Mouse (Mus musculus): ENCODE results near the gene Haus5. TPM values are rescaled to one million over a fixed set of nuclear protein-coding genes. Genes with fewer than 3 reads are reported as not detected.

Gene Haus5
- polyA plus RNA-seq, 1 experiment from 2014 or later, result 64.5 TPM

Other genes with a start within 250 kb of the Haus5 start
- not detected in 2 replicates for gene Hcst, start 245.1 kb downstream of the Haus5 start, polyA plus RNA-seq (2016; fragmentation: Nextera tagmentation; extraction: Ambion mirVana)
- gene Nfkbid, start 243.3 kb downstream of the Haus5 start, polyA plus RNA-seq (2016; fragmentation: Nextera tagmentation; extraction: Ambion mirVana), result 0.97 and 1.4 TPM in 2 replicates
- gene Aplp1, start 219.5 kb downstream of the Haus5 start, polyA plus RNA-seq (2016; fragmentation: Nextera tagmentation; extraction: Ambion mirVana), result 214 and 237 TPM in 2 replicates
- 1.1 and 1.6 TPM in 2 replicates for gene Kirrel2, start 207.3 kb downstream of the Haus5 start, polyA plus RNA-seq (2016; fragmentation: Nextera tagmentation; extraction: Ambion mirVana)
- gene Nphs1, start 206.7 kb downstream of the Haus5 start, polyA plus RNA-seq (2016; fragmentation: Nextera tagmentation; extraction: Ambion mirVana), result 0.09 and 0.35 TPM in 2 replicates
- gene Prodh2, start 171.4 kb downstream of the Haus5 start, polyA plus RNA-seq (2016; fragmentation: Nextera tagmentation; extraction: Ambion mirVana), result not detected in 2 replicates
- gene Arhgap33, start 129.9 kb downstream of the Haus5 start, polyA plus RNA-seq (2016; fragmentation: Nextera tagmentation; extraction: Ambion mirVana), result 89.4 and 98.9 TPM in 2 replicates
- 7.9 and 8.4 TPM in 2 replicates for gene Hspb6, start 112.8 kb downstream of the Haus5 start, polyA plus RNA-seq (2016; fragmentation: Nextera tagmentation; extraction: Ambion mirVana)
- gene Proser3, start 112.7 kb downstream of the Haus5 start, polyA plus RNA-seq (2016; fragmentation: Nextera tagmentation; extraction: Ambion mirVana), result 16.1 and 18.6 TPM in 2 replicates
- 51.7 and 63.1 TPM in 2 replicates for gene Lin37, start 105.2 kb downstream of the Haus5 start, polyA plus RNA-seq (2016; fragmentation: Nextera tagmentation; extraction: Ambion mirVana)
- gene U2af1l4, start 101.7 kb downstream of the Haus5 start, polyA plus RNA-seq (2016; fragmentation: Nextera tagmentation; extraction: Ambion mirVana), result 88.1 and 95.7 TPM in 2 replicates
- gene Gm49396, start 101.7 kb downstream of the Haus5 start, polyA plus RNA-seq (2016; fragmentation: Nextera tagmentation; extraction: Ambion mirVana), result 24.0 and 24.9 TPM in 2 replicates
- gene Psenen, start 101.4 kb downstream of the Haus5 start, polyA plus RNA-seq (2016; fragmentation: Nextera tagmentation; extraction: Ambion mirVana), result 142 and 145 TPM in 2 replicates
- 3.4 and 5.6 TPM in 2 replicates for gene Igflr1, start 99.6 kb downstream of the Haus5 start, polyA plus RNA-seq (2016; fragmentation: Nextera tagmentation; extraction: Ambion mirVana)
- 13.0 TPM in 2 replicates for gene Kmt2b, start 76.3 kb downstream of the Haus5 start, polyA plus RNA-seq (2016; fragmentation: Nextera tagmentation; extraction: Ambion mirVana)
- gene Zbtb32, start 66.1 kb downstream of the Haus5 start, polyA plus RNA-seq (2016; fragmentation: Nextera tagmentation; extraction: Ambion mirVana), result 0.32 and 0.46 TPM in 2 replicates
- gene Upk1a, start 52.1 kb downstream of the Haus5 start, polyA plus RNA-seq (2016; fragmentation: Nextera tagmentation; extraction: Ambion mirVana), result 0.23 and 0.61 TPM in 2 replicates
- 814 and 871 TPM in 2 replicates for gene Cox6b1, start 38.8 kb downstream of the Haus5 start, polyA plus RNA-seq (2016; fragmentation: Nextera tagmentation; extraction: Ambion mirVana)
- not detected in 2 replicates for gene Etv2, start 29.1 kb downstream of the Haus5 start, polyA plus RNA-seq (2016; fragmentation: Nextera tagmentation; extraction: Ambion mirVana)
- 144 and 150 TPM in 2 replicates for gene Rbm42, start 14.7 kb downstream of the Haus5 start, polyA plus RNA-seq (2016; fragmentation: Nextera tagmentation; extraction: Ambion mirVana)
- gene Pmis2, start 6.6 kb upstream of the Haus5 start, polyA plus RNA-seq (2016; fragmentation: Nextera tagmentation; extraction: Ambion mirVana), result not detected in 2 replicates
- 0.33 TPM in 1 of 2 replicates, not detected in the other for gene 2200002J24Rik, start 33.9 kb upstream of the Haus5 start, polyA plus RNA-seq (2016; fragmentation: Nextera tagmentation; extraction: Ambion mirVana)
- gene Atp4a, start 47.2 kb upstream of the Haus5 start, polyA plus RNA-seq (2016; fragmentation: Nextera tagmentation; extraction: Ambion mirVana), result 1.6 and 1.8 TPM in 2 replicates
- 135 and 144 TPM in 2 replicates for gene Tmem147, start 64.5 kb upstream of the Haus5 start, polyA plus RNA-seq (2016; fragmentation: Nextera tagmentation; extraction: Ambion mirVana)
- 0.49 and 0.69 TPM in 2 replicates for gene Gapdhs, start 78.7 kb upstream of the Haus5 start, polyA plus RNA-seq (2016; fragmentation: Nextera tagmentation; extraction: Ambion mirVana)
- gene Sbsn, start 86.5 kb upstream of the Haus5 start, polyA plus RNA-seq (2016; fragmentation: Nextera tagmentation; extraction: Ambion mirVana), result 1.5 and 2.0 TPM in 2 replicates
- not detected in 2 replicates for gene Dmkn, start 98.8 kb upstream of the Haus5 start, polyA plus RNA-seq (2016; fragmentation: Nextera tagmentation; extraction: Ambion mirVana)
- gene Krtdap, start 122.9 kb upstream of the Haus5 start, polyA plus RNA-seq (2016; fragmentation: Nextera tagmentation; extraction: Ambion mirVana), result not detected in 2 replicates
- not detected in 2 replicates for gene Ffar2, start 158.8 kb upstream of the Haus5 start, polyA plus RNA-seq (2016; fragmentation: Nextera tagmentation; extraction: Ambion mirVana)
- gene Ffar3, start 191.2 kb upstream of the Haus5 start, polyA plus RNA-seq (2016; fragmentation: Nextera tagmentation; extraction: Ambion mirVana), result not detected in 2 replicates
- not detected in 2 replicates for gene Ffar1, start 196.6 kb upstream of the Haus5 start, polyA plus RNA-seq (2016; fragmentation: Nextera tagmentation; extraction: Ambion mirVana)
- gene Cd22, start 215.3 kb upstream of the Haus5 start, polyA plus RNA-seq (2016; fragmentation: Nextera tagmentation; extraction: Ambion mirVana), result not detected in 2 replicates
- gene Mag, start 249.9 kb upstream of the Haus5 start, polyA plus RNA-seq (2016; fragmentation: Nextera tagmentation; extraction: Ambion mirVana), result 0.13 and 0.34 TPM in 2 replicates

Data from forebrain, embryonic 12.5 days (tissue).